Mouse (Mus musculus): ENCODE results near the gene Klc4. TPM values are rescaled to one million over a fixed set of nuclear protein-coding genes. Genes with fewer than 3 reads are reported as not detected.

Klc4 gene
- polyA plus RNA-seq, 1 experiment from 2014 or later = 39.0 TPM

DNA sequence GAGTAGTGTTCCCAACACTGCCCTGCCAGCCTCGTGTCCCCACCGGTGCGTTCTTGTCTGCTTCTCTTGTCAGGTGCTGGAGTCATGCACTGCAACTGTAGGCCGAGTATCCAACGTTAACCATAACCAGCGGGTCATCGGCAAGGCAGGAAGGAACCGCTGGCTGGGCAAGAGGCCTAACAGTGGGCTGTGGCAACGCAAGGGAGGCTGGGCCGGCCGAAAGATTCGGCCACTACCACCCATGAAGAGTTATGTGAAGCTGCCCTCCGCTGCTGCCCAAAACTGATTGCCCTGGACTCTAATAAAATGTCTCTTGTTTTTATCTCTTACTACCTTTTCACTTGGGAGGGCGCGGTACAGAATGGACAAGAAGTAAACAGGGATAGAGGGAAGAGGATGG, 4.0 kb upstream of the Klc4 start:
- Histone ChIP-seq H3K9me3 (no peaks in the 10 kb centered on the region), H3K4me1 (peaks cover 48% of the 10 kb centered on the region), H3K27me3 (no peaks in the 10 kb centered on the region), H3K9ac (peak overlapping the region; percentile 86), H3K4me2 (peak overlapping the region; percentile 86), H3K4me3 (replicated peaks) (peak overlapping the region; percentile 65), H3K36me3 (replicated peaks) (peaks cover 34% of the 10 kb centered on the region), H3K27ac (peak overlapping the region; percentile 94)
- 42% methylated on average over 15 of the region's 15 CpGs for WGBS
- ATAC-seq (ENCODE audit: low FRiP score) = no peak

DNA sequence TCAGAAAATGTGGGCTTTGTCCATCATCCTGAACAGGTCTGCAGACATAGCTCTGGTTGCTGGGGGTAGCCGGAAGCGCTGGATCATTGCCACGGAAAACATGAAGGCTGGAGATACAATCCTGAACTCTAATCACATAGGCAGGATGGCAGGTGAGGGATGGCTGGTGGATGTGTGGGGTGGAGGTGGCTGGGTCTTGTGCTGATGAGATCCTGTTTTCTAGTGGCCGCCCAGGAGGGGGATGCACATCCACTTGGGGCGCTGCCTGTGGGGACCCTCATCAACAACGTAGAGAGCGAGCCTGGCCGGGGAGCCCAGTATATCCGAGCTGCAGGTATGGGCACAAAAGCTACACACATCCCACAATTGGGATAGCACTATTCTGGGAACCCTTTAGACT, 2.6 kb upstream of the Klc4 start:
- no peak overlapping the region for H3K27ac ChIP-seq

DNA sequence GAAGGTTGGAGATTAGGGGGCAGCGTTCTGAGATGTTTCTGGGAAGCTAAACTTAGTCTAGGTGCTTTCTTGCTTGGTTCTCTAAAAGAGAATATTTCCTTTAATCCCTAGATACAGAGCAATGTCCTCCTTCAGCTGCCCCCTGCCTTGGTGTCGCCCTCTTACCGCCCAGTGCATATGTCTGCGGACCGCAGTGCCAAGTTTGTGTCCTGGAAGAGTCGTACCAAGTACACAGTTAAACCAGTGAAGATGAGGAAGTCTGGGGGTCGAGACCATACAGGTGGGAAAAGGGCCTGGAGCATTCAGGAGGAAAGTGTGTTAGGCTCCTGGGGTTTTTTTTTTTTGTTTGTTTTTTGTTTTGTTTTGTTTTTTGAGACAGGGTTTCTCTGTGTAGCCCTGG, 1.5 kb upstream of the Klc4 start:
- no peak overlapping the region for H3K4me3 ChIP-seq (replicated peaks)
- no peak overlapping the region for H3K27ac ChIP-seq
- peaks cover 45% of the 10 kb centered on the region for H3K4me1 ChIP-seq
- WGBS = 93% methylated on average over 7 of the region's 7 CpGs
- H3K9ac ChIP-seq = no peak overlapping the region
- H3K4me2 ChIP-seq = peak overlapping the region; percentile 83
- peaks cover 16% of the 10 kb centered on the region for H3K36me3 ChIP-seq (replicated peaks)
- H3K9me3 ChIP-seq = no peaks in the 10 kb centered on the region
- ATAC-seq (ENCODE audit: low FRiP score) = no peak
- no peaks in the 10 kb centered on the region for H3K27me3 ChIP-seq

More for the DNA sequence above, 2.6 kb upstream of the Klc4 start:
- Histone ChIP-seq H3K4me3 (replicated peaks) (no peak overlapping the region), H3K36me3 (replicated peaks) (peaks cover 21% of the 10 kb centered on the region), H3K27me3 (no peaks in the 10 kb centered on the region), H3K4me1 (peaks cover 56% of the 10 kb centered on the region), H3K9me3 (no peaks in the 10 kb centered on the region), H3K9ac (no peak overlapping the region), H3K4me2 (no peak overlapping the region)
- ATAC-seq (ENCODE audit: low FRiP score) = no peak
- WGBS = 97% methylated on average over 9 of the region's 9 CpGs

DNA sequence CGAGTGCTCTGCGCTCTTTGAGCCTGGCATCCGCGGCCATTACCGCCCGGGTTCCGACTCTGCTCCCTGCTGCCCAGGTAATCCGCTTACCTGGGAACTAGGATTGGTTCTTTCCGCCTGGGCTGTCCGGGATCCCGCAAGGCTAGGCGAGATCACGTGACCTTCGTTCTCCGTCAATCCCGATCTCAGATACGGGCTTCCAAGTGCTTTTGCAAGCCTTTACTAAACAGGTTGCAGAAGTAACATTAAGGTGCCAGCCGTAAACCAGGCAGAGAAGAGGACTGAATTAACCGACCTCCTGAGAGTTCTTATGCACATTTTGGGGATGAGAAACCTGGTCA, 470 bp upstream of the Klc4 start:
- H3K36me3 ChIP-seq (replicated peaks) = peaks cover 26% of the 10 kb centered on the region
- H3K4me2 ChIP-seq = peak overlapping the region; percentile 83
- H3K27me3 ChIP-seq = no peaks in the 10 kb centered on the region
- under 1% methylated on average over 19 of the region's 19 CpGs for WGBS
- peak overlapping the region; percentile 82 for H3K27ac ChIP-seq
- peaks cover 36% of the 10 kb centered on the region for H3K4me1 ChIP-seq
- no peaks in the 10 kb centered on the region for H3K9me3 ChIP-seq
- peak overlapping the region; percentile 81 for H3K4me3 ChIP-seq (replicated peaks)
- H3K9ac ChIP-seq = peak overlapping the region; percentile 68
- no peak for ATAC-seq (ENCODE audit: low FRiP score)

DNA sequence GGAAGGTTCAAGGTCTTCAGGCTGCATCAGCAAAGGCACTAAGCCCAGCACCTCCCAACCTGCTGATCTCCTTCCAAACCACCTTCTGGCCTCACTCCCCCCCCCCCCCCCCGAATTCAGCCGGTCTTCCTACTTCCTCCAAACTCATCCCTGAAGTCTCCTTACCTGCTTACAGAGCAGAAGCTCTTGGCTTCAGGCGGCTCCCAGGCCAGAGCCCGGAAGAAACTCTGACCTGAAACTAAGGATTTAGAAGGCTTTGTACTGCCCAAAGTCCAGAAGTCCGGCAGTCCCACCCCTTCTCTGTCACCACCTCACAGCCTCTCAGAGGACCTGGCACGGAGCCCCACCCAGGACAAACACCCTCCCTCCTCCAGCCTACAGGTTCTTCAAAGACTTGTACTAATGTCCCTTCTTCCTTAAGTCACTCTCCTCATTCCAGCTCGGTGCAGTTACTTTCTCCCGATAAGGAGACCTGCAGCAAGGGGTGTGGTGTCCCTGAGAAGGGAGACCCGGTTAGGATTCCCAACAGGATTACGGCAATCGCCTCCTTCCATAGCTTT, 826 bp downstream of the Klc4 start:
- Histone ChIP-seq H3K4me1 (peaks cover 29% of the 10 kb centered on the region), H3K36me3 (replicated peaks) (peaks cover 38% of the 10 kb centered on the region), H3K9ac (peak overlapping the region; percentile 85), H3K4me2 (peak overlapping the region; percentile 83), H3K27me3 (no peaks in the 10 kb centered on the region), H3K27ac (peak overlapping the region; percentile 37; the same call in 1 of the 2 replicates), H3K9me3 (no peaks in the 10 kb centered on the region), H3K4me3 (replicated peaks) (peak overlapping the region; percentile 81)
- ATAC-seq (ENCODE audit: low FRiP score) = no peak
- WGBS = 10% methylated on average over 11 of the region's 11 CpGs

DNA sequence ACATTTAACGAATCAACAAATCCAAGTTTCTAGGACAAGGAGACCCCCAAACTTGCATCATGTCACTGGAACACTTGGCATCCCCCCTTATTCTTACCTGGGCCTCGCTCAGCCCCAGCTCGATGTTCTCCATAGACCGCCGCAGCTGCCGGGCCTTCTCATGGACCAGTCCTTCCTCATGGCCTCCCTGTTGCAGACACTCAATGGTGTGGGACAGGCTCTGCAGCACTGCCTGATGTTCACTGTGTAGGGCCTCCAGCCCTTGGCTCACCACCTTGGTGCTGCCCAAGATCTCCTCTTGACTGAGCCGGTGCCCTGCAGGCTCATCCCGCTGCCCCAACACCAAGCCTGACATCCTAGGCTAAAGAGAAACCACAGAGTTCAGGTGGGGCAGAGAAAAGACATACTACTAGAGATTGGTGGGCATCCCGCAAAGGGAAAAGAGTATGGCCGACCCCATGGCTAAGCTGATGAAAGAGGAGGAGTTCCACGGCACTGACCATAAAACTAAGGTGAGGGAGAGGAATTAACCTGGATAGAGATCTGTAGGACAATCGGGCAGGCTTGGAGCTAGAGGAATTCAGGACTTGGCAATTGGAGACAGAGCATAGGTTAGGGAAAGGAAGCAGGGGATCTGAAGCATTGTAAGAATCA, 1.5 kb downstream of the Klc4 start:
- H3K27ac ChIP-seq = no peak overlapping the region
- peak overlapping the region; percentile 85 for H3K9ac ChIP-seq
- WGBS = 90% methylated on average over 12 of the region's 12 CpGs
- ATAC-seq (ENCODE audit: low FRiP score) = no peak
- peak overlapping the region; percentile 83 for H3K4me2 ChIP-seq
- peaks cover 45% of the 10 kb centered on the region for H3K36me3 ChIP-seq (replicated peaks)
- no peaks in the 10 kb centered on the region for H3K9me3 ChIP-seq
- no peaks in the 10 kb centered on the region for H3K27me3 ChIP-seq
- H3K4me3 ChIP-seq (replicated peaks) = peak overlapping the region; percentile 81; the same call in 1 of the 2 replicates
- H3K4me1 ChIP-seq = peaks cover 22% of the 10 kb centered on the region

DNA sequence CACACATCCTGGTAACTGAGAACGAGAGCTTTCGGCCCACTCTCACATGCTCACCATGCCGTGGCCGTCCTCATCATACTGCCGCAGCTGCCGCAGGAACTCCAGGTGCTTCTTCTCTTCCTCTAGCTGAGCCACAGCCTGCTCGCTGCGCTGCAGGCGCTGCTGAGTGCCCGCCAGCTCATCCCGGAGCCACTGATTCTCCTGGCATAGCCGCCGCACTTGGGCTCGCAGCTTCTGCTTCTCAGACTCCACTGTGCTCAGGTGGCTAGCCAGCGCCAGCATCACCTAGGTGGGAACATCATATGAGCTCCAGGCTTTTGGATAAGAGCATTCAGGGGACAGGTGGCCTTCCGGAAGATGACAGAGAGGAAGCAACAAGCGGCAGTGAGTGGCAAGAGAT, 3.8 kb downstream of the Klc4 start:
- no peaks in the 10 kb centered on the region for H3K27me3 ChIP-seq
- H3K4me1 ChIP-seq = peaks cover 19% of the 10 kb centered on the region
- ATAC-seq (ENCODE audit: low FRiP score) = no peak
- H3K36me3 ChIP-seq (replicated peaks) = peaks cover 41% of the 10 kb centered on the region
- H3K9me3 ChIP-seq = no peaks in the 10 kb centered on the region
- H3K9ac ChIP-seq = no peak overlapping the region
- no peak overlapping the region for H3K4me3 ChIP-seq (replicated peaks)
- WGBS = 91% methylated on average over 17 of the region's 17 CpGs
- no peak overlapping the region for H3K4me2 ChIP-seq
- no peak overlapping the region for H3K27ac ChIP-seq

DNA sequence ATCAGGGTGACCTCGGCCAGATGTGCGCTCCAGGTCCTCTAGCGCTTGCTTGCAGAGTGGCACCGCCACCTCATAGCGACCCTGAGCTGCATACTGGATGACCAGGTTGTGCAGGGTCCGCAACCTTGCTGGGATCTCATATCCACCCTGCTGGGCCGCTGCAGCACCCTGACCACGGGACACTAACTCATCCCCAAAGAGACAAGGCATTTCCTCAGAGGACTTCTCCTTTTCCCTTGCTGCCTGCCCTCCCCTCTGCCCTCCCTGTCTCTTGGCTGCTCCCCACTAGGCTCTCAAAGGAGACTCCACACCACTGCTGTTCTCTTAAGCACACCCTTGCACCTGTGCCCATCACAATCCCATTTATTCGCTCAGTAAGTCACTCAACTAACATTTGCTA, 5.9 kb downstream of the Klc4 start:
- Histone ChIP-seq H3K9me3 (no peaks in the 10 kb centered on the region), H3K27ac (no peak overlapping the region), H3K36me3 (replicated peaks) (peaks cover 50% of the 10 kb centered on the region), H3K4me1 (peaks cover 14% of the 10 kb centered on the region), H3K9ac (no peak overlapping the region), H3K27me3 (no peaks in the 10 kb centered on the region), H3K4me2 (no peak overlapping the region), H3K4me3 (replicated peaks) (no peak overlapping the region)
- no peak for ATAC-seq (ENCODE audit: low FRiP score)
- 85% methylated on average over 9 of the region's 9 CpGs for WGBS

DNA sequence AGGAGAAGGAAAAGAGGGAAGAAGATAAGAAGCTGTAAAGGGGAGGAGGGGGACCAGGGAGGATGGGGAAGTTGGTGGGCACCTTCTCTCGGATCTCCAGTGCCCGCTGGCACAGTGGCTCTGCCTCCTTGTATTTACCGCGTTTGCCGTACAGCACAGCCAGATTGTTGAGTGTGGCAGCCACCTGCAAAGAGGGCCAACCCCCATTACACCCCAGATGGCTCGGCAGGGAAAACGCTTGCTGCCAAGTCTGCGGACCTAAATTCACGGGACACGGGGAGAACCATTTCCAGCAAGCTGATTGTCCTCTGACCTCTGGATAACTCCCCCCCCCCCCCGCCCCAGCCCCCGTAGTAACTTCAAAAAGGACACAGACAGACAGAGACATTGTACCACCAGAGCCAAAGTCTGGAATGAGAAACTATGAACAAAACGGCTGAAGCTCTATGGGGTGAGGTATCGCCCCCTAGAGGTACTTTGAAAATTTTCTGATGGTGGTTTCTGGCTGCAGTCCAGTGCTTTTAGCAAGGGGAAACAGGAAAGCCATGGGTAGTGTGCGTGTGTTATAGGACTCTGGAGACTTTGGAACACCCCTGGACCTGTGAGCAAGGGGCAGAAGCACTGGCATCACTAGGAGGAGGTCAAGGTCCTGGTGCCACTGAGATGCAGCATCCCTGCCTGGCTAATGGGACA, 8.8 kb downstream of the Klc4 start:
- Histone ChIP-seq H3K9me3 (no peaks in the 10 kb centered on the region), H3K27me3 (no peaks in the 10 kb centered on the region), H3K9ac (peak overlapping the region; percentile 29; the same call in 1 of the 2 replicates), H3K4me3 (replicated peaks) (0 out of 2 replicates have a peak overlapping the region, but pooled peaks have one; percentile 8), H3K27ac (peak overlapping the region; percentile 46; the same call in 1 of the 2 replicates), H3K36me3 (replicated peaks) (peaks cover 64% of the 10 kb centered on the region), H3K4me1 (peaks cover 5% of the 10 kb centered on the region), H3K4me2 (peak overlapping the region; percentile 39)
- WGBS = 23% methylated on average over 15 of the region's 15 CpGs
- ATAC-seq (ENCODE audit: low FRiP score) = peak; percentile 63; the same call in 1 of the 2 replicates

DNA sequence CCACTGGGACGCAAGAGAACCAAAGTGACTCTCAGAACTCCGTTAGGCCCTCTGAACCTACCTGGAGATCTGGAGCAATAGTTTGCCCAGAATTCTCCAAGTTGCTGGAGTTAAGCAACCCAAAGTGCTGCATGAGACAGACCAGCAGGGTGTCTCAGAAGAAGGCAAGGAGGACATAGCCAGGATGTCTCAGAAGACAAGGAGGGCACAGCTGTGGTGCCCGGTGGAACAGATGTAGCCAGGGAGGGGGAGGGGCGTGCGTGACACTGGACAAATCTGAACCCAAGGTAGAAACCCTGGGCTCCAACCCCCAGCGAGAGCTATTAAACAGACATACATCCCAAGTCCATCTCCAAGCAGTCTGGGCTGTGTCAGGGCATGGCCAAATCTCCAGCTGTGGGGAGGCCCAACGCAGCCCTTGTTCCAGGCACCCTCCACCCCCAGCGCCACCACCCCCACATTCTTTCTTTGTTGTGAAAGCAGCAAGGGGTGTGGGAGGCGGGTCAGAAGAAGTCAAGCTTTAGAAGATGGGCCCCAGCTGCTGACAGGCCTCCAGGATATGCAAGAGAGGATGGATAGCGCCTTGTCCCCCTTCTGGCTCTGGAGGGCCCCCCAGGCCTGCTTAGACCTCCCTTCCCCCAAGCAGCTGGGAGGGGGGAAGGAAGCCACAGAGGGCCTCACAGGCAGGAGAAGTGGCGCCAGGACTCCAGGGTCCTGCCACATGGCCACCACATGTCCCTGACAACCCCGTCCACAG, 16.0 kb downstream of the Klc4 start:
- Histone ChIP-seq H3K9ac (peak overlapping the region; percentile 95), H3K9me3 (no peaks in the 10 kb centered on the region), H3K36me3 (replicated peaks) (peaks cover 33% of the 10 kb centered on the region), H3K4me3 (replicated peaks) (peak overlapping the region; percentile 85), H3K4me1 (peaks cover 43% of the 10 kb centered on the region), H3K27ac (peak overlapping the region; percentile 94), H3K27me3 (no peaks in the 10 kb centered on the region), H3K4me2 (peak overlapping the region; percentile 80)
- WGBS = 15% methylated on average over 12 of the region's 12 CpGs
- peak; percentile 68 for ATAC-seq (ENCODE audit: low FRiP score)

DNA sequence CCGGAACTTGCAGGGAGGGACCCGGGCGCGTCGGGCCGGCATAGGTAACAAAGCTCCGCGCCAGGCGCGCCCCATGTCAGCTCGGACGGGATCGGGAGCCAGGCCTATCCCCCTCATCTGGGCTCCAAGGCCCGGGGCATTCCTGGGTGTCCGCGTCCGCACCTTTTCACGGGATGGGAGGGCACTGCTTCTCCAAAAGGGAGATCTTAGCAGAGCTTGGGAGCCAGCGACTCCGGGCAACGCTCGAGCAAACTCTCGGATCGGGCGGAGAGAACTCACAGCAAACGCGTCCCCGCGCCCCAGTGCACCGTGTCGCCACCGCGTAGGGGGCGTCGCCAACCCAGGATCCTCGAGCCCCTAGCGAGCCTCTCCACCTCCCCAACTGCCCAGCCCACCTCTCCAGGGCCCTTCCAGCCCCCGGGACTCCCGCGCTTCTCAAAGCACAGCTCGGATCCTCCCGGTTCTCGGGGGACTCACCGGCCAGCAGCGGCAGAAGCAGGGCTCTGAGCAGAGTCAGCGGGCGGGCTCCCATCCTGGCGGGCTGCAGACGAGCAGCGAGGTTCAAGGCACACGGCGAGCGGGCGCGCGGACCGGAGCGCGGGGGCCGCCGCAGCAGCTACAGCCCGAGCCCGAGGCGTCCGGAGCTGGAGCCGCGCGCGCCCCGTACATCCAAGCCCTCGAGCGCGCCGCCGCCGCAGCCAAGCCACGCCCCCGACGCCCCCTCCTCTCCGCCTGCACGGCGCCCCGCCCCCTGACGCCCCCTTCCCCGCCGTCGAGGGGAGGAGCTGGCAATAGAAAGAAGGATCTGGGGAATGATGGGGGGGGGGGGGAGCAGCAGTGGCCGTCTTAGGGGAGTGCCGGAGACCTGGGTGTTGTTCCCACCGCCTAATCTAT, 16.8 kb downstream of the Klc4 start, which contains the start of gene Ptk7:
Gene Ptk7 (minus strand): TSS at position 714 of the 894 bp plus-strand sequence.
- peak within 1 kb of the TSS; percentile 94 for H3K27ac ChIP-seq
- H3K4me1 ChIP-seq = peaks cover 51% of the 10 kb centered on the region
- peak within 1 kb of the TSS; percentile 80 for H3K4me2 ChIP-seq
- peak within 1 kb of the TSS; percentile 95 for H3K9ac ChIP-seq
- H3K27me3 ChIP-seq = no peaks in the 10 kb centered on the region
- H3K36me3 ChIP-seq (replicated peaks) = peaks cover 32% of the 10 kb centered on the region
- no peaks in the 10 kb centered on the region for H3K9me3 ChIP-seq
- H3K4me3 ChIP-seq (replicated peaks) = peak within 1 kb of the TSS; percentile 85
- under 1% methylated on average over 84 of the region's 90 CpGs for WGBS
- peak; percentile 85 for ATAC-seq (ENCODE audit: low FRiP score)

Measured in forebrain, embryonic 12.5 days (tissue).